Mouse (Mus musculus): ENCODE data around the gene 2810459M11Rik.

2810459M11Rik gene

DNA sequence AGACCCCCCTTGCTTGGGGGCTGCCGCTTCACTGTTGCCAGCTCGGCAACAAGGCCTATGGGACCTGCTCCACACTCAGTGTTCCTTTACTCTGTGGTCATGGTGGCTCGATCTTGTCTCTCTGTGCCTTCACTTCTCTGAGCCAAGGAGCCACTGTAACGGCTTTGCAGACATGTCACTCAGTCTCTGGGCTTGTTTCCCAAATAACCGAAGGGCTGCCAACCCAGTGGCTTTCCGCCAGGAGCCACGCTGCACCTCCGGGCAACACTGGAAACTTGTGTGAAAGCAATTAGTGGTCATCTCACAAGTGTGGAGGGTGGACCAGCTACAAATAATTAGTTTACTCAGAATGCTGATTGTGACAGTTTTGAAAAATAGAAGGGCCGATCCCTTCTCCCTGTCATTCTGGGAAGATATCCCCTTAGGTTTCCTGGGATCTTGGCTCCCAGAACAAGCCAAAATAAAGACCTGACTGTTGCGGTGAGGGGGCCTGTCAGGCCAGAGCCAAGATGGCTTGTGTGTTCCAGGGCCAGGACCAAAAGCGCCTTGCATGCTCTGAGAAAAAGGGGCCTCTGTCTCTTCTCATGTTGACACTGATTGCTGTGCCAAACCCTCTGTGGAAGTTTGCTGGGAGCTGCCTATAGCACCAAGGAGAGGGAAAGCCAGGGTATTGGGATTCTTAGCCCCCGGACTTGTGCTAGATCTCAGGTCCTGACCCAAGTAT, 7.7 kb downstream of the 2810459M11Rik start:
- DNase-seq (ENCODE audit: low spot score): no peak

DNA sequence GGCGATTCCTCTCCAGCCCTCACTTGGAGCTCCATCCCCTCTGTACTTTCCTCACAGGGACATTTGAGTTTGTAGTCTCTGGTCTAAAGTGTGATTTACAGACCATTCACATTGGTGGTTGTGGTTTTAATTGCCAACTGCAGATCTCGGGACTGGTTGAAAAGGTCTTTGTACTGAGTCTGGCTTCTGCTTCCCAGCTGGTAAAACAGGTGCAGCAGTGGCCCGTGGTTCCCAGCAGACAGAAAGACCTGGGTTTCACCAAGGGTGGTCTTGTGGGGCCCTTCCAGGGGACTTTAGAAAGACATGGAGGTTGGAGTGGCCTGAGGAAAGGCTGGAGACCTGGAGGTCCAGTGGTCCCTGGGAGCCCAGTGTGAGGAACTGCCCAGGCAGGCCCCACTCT, 9.3 kb downstream of the 2810459M11Rik start:
- no peak for DNase-seq (ENCODE audit: low spot score)

DNA sequence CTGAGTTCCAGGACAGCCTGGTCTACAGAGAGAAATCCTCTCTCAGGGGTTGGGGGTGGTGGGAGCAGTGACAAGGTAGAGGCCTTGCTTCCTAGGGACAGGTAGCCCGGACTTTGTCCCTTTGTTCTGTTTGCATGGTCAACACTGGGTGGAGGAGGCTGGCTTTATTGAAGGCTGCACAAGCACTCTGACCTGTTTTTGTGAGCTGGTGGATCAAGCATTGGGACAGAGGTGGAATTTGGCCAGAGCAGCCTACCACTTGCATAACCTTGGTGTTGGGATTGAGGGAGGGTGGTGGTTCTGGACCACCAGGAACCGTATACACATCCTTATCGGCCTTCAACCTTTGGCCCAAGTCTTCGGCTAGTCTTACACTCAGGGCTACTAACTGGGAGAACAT, 10.6 kb downstream of the 2810459M11Rik start:
- DNase-seq (ENCODE audit: low spot score): no peak

DNA sequence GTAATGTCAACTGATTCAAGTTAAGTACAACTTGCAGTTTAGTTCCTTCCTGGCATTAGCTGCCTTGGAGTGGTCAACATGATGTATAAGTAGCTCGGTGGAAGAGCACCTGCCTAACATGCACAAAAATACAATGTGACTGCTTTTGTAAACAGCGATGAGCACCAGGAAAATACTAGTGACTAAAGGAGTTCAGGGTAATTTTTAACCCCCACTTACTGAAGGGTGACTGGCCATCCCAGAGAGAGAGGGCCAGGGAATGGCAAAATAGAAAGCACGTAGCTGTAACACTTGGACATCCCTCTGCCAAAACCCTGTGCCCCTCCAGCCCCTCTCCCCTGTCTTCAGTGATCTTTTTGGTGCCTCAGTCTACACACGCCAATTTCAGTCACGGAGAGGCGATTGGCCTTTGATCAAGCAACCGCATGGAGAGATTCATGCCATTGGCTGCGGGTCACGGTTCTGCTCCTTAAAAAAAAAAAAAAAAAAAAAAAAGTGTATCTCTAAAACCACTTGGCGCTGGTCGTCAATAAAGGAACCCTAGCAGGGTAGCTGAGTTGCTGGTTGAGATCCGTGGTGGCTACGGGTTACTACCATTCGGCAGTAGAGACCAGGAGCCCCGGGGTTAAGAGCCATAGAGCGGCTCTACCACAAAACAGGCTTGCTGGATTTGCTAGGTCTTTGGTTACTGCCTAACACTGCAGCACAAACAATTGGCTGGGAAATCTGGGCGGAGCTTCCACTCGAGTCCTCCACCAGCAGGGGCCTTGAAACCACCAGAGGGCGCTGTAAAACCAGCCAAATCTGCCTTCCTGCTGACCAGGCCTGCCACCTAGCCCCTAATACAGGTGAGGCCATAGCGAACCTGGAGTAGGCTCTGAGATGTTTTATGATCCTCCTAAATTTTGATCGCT, 13.4 kb downstream of the 2810459M11Rik start:
- DNase-seq (ENCODE audit: low spot score): peak; percentile 81

DNA sequence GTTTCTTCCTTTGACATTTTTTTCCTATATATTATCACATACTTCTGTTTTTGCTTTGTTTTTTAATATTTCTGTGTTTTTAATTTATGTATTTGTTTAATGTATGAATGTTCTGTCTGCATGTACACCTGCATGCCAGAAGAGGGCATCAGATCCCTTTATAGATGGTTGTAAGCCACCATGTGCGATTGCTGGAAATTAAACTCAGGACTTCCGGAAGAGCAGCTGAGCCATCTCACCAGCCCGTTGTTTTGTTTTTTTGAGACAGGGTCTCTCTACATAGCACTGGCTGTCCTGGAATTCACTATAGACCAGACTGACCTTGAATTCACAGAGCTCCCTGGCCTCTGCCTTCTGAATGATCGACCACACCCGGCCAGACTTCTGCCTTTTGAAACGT, 16.9 kb downstream of the 2810459M11Rik start:
- DNase-seq (ENCODE audit: low spot score): no peak

DNA sequence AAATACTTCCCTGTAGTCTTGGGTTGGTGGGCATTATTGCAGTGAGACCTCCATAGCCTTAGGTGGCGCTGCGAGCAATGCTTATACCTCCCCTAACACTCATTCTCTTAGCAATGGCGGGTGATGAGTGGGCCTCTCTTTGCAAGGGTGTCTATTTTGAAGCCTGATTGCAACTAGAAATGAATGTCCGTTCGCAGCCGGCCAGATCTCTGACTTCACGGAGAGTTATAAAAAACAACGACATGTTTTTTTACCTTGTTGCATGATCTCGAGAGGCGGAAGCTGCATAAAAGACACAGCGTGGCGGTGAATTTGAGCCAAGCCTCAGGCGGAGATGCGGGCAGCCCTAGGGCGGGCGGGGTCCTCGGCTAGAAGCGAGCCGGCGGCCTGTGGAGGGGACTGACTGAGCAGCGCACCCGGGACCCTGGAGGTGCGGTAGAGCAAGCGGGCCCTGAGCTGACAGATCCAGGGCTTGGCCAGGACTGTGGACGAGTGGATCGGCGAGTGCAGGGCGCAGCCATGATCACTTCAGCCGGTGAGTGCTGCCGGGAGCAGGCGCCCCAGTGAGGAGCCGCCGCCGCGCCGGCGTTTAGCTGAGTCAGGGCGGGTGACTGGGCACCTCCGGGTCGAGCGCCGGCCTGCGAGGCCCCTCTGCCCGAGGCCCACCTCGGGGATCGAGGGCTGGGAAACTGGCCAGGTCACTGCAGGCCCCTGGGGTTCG, 18.8 kb downstream of the 2810459M11Rik start, which contains the start of gene Psmd1:
Gene Psmd1, plus strand, starts transcription at position 117 of the 721 bp plus-strand sequence.
- peak; percentile 74 for DNase-seq (ENCODE audit: low spot score)

DNA sequence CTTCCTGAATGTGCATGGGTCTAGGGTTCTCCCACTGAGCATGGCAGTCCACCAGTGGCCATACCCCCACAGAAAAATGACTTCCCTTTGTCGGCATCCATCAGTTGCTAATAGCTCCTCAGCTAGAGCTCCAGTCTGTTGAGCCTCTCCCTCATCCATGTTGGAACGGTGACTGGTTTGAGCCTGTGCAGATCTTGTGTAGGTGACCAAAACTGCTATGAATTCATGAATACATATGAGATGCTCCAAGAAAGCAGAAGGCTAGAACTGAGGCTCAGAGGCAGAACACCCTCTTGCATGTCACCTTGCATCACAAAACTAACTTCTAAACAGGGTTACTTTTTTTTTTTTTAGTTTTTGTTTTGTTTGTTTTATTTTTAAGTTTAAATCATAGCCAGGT, 30.9 kb downstream of the 2810459M11Rik start:
- no peak for DNase-seq (ENCODE audit: low spot score)

DNA sequence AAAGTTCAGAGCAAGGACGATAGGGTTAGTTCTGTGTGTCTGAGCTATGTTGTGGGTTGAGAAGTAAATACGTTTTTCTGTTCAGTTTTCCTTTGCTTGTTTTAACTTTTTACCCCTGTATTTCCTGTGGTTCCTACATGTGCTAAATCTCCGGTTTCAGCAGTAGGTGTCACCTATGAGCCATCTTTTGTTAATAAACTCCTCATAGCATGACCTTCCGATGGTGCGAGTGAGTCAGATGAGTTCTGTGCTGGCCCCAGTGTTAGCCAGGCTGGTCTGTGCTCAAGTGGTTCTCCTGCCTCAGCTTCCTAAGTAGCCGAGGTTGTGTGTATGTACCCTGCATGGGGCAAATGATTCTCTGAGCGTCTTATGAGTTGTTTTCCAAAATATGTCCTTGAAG, 48.8 kb downstream of the 2810459M11Rik start:
- no peak for DNase-seq (ENCODE audit: low spot score)

DNA sequence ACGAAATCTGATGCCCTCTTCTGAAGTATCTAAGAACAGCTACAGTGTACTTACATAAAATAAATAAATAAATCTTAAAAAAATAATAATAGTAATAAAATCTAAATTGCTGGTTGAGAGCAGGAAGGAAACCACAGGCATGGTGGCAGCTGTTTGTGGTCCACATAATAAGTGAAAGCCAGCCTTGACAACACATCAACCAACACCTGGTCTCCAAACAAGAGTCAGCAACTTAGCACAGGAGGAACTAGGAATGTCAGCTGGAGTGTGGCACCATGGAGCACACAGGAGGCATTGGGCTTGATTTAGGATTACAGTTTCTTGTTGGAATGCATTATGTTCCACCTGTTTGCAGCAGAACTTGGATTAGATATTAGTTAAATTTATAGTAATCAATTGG, 59.4 kb downstream of the 2810459M11Rik start:
- DNase-seq (ENCODE audit: low spot score): no peak
